Mouse (Mus musculus) hindbrain, embryonic 16.5 days (tissue): Measurements from ENCODE around the gene Gm17334. TPM values are rescaled to one million over a fixed set of nuclear protein-coding genes. Genes with fewer than 3 reads are reported as not detected.

Experiments
- ATAC-seq: fragments of 200-750 bp; cut with Nextera tagmentation; 2 replicates; pipeline ENCODE4 v1.8.0; 2017; ENCODE audit warnings: moderate TSS enrichment, moderate library complexity
- H3K27ac ChIP-seq: fragments of 300-500 bp; sonication (generic); 2 replicates; pipeline ENCODE4 v1.5.1; 2014; ENCODE audit warnings: low read depth, mild to moderate bottlenecking, control low read depth, low read length, moderate library complexity
- H3K27me3 ChIP-seq: fragments of 300-500 bp; sonication (generic); replicated peaks from 2 replicates; pipeline ENCODE4 v1.6.1; 2014; ENCODE audit warnings: low read length; ENCODE audit not compliant: control insufficient read depth, insufficient read depth
- H3K36me3 ChIP-seq: fragments of 300-500 bp; sonication (generic); 2 replicates; pipeline ENCODE4 v1.6.1; 2014; ENCODE audit warnings: mild to moderate bottlenecking, low read length, moderate library complexity, mixed read lengths; ENCODE audit not compliant: control insufficient read depth, insufficient read depth
- H3K4me1 ChIP-seq: fragments of 300-500 bp; sonication (generic); 2 replicates; pipeline ENCODE4 v1.6.1; 2014; ENCODE audit warnings: low read depth, low read length; ENCODE audit not compliant: control insufficient read depth, insufficient read depth
- H3K4me2 ChIP-seq: fragments of 300-500 bp; sonication (generic); 2 replicates; pipeline ENCODE4 v1.6.1; 2014; ENCODE audit warnings: mild to moderate bottlenecking, low read length, control low read depth, moderate library complexity
- H3K4me3 ChIP-seq: fragments of 300-500 bp; sonication (generic); 2 replicates; pipeline ENCODE4 v1.5.1; 2014; ENCODE audit warnings: mild to moderate bottlenecking, low read length, control low read depth, moderate library complexity
- H3K9ac ChIP-seq: fragments of 300-500 bp; sonication (generic); 2 replicates; pipeline ENCODE4 v1.6.1; 2014; ENCODE audit warnings: low read depth, mild to moderate bottlenecking, control low read depth, low read length, moderate library complexity
- H3K9me3 ChIP-seq: fragments of 300-500 bp; sonication (generic); 2 replicates; pipeline ENCODE4 v1.6.1; 2014; ENCODE audit warnings: mild to moderate bottlenecking, low read length, moderate library complexity; ENCODE audit not compliant: control insufficient read depth
- WGBS: fragments of 180-500 bp; shearing (Covaris S2); extraction: QIAGEN DNeasy Blood & Tissue Kit; methylation state at CpG from one replicate; pipeline ENCODE4 v1.1.7; 2014; 5-methylcytosine and 5-hydroxymethylcytosine counted together
- polyA plus RNA-seq: library from polyadenylated mRNA; unstranded; fragments of >200 nt; fragmentation: Nextera tagmentation; extraction: Ambion mirVana; gene quantifications from 2 replicates; pipeline ENCODE4 v1.2.1, GENCODE M21; 2015

Gm17334 gene
- not detected in 2 replicates for polyA plus RNA-seq

- Histone ChIP-seq H3K4me3 (no peak within 1 kb of the TSS), H3K27ac (no peak within 1 kb of the TSS), H3K36me3 (no peaks in the 10 kb centered on the region), H3K4me2 (no peak within 1 kb of the TSS), H3K27me3 (peaks cover 6% of the 10 kb centered on the region), H3K4me1 (peaks cover 4% of the 10 kb centered on the region; the same call in 1 of the 2 replicates), H3K9me3 (no peaks in the 10 kb centered on the region), H3K9ac (no peak within 1 kb of the TSS)
- ATAC-seq: no peak
- WGBS: 93% methylated on average over 5 of the region's 5 CpGs
Observed at GRCm38 (mm10) chr11:53773087-53773486, at the start of gene Gm17334. Gene Gm17334, minus strand, starts transcription at chr11:53773187.

- Histone ChIP-seq H3K27ac (no peak overlapping the region), H3K27me3 (no peaks in the 10 kb centered on the region), H3K9ac (no peak overlapping the region), H3K4me2 (no peak overlapping the region), H3K4me1 (no peaks in the 10 kb centered on the region), H3K36me3 (no peaks in the 10 kb centered on the region), H3K4me3 (no peak overlapping the region), H3K9me3 (no peaks in the 10 kb centered on the region)
- 98% methylated on average over 3 of the region's 3 CpGs for WGBS
- ATAC-seq: no peak
Observed at GRCm38 (mm10) chr11:53821945-53822338, 49.0 kb upstream of the Gm17334 start.

GRCm38 (mm10) chr11:53821230-53821944 lies 48.4 kb upstream of the Gm17334 start:
- no peak overlapping the region for H3K9ac ChIP-seq
- H3K4me1 ChIP-seq: no peaks in the 10 kb centered on the region
- no peak overlapping the region for H3K4me3 ChIP-seq
- no peak overlapping the region for H3K4me2 ChIP-seq
- no peak overlapping the region for H3K27ac ChIP-seq
- no peaks in the 10 kb centered on the region for H3K27me3 ChIP-seq
- ATAC-seq: no peak
- no peaks in the 10 kb centered on the region for H3K36me3 ChIP-seq
- WGBS: 83% methylated on average over 11 of the region's 11 CpGs
- H3K9me3 ChIP-seq: no peaks in the 10 kb centered on the region

GRCm38 (mm10) chr11:53820516-53821170 lies 47.7 kb upstream of the Gm17334 start:
- no peaks in the 10 kb centered on the region for H3K4me1 ChIP-seq
- 93% methylated on average over 13 of the region's 13 CpGs for WGBS
- no peaks in the 10 kb centered on the region for H3K9me3 ChIP-seq
- ATAC-seq: no peak
- no peak overlapping the region for H3K9ac ChIP-seq
- no peaks in the 10 kb centered on the region for H3K27me3 ChIP-seq
- no peak overlapping the region for H3K4me2 ChIP-seq
- H3K27ac ChIP-seq: no peak overlapping the region
- H3K36me3 ChIP-seq: no peaks in the 10 kb centered on the region
- H3K4me3 ChIP-seq: no peak overlapping the region

GRCm38 (mm10) chr11:53819511-53819910 lies 46.5 kb upstream of the Gm17334 start:
- H3K9ac ChIP-seq: no peak overlapping the region
- no peak overlapping the region for H3K4me3 ChIP-seq
- WGBS: 96% methylated on average over 6 of the region's 6 CpGs
- H3K9me3 ChIP-seq: no peaks in the 10 kb centered on the region
- no peak overlapping the region for H3K27ac ChIP-seq
- no peak for ATAC-seq
- no peak overlapping the region for H3K4me2 ChIP-seq
- H3K27me3 ChIP-seq: no peaks in the 10 kb centered on the region
- H3K4me1 ChIP-seq: no peaks in the 10 kb centered on the region
- no peaks in the 10 kb centered on the region for H3K36me3 ChIP-seq

GRCm38 (mm10) chr11:53818794-53819193 lies 45.8 kb upstream of the Gm17334 start:
- H3K27me3 ChIP-seq: no peaks in the 10 kb centered on the region
- 64% methylated on average over 6 of the region's 6 CpGs for WGBS
- H3K4me1 ChIP-seq: no peaks in the 10 kb centered on the region
- no peaks in the 10 kb centered on the region for H3K9me3 ChIP-seq
- H3K27ac ChIP-seq: no peak overlapping the region
- no peak for ATAC-seq
- H3K4me3 ChIP-seq: no peak overlapping the region
- no peaks in the 10 kb centered on the region for H3K36me3 ChIP-seq
- H3K9ac ChIP-seq: no peak overlapping the region
- no peak overlapping the region for H3K4me2 ChIP-seq

- H3K27ac ChIP-seq: no peak overlapping the region
- H3K4me2 ChIP-seq: no peak overlapping the region
- 94% methylated on average over 5 of the region's 5 CpGs for WGBS
Observed at GRCm38 (mm10) chr11:53816841-53817375, 43.9 kb upstream of the Gm17334 start.

GRCm38 (mm10) chr11:53814810-53815209 lies 41.8 kb upstream of the Gm17334 start:
- H3K4me2 ChIP-seq: no peak overlapping the region
- H3K4me1 ChIP-seq: no peaks in the 10 kb centered on the region
- H3K36me3 ChIP-seq: no peaks in the 10 kb centered on the region
- H3K9me3 ChIP-seq: no peaks in the 10 kb centered on the region
- H3K4me3 ChIP-seq: no peak overlapping the region
- ATAC-seq: no peak
- H3K9ac ChIP-seq: no peak overlapping the region
- no peaks in the 10 kb centered on the region for H3K27me3 ChIP-seq
- H3K27ac ChIP-seq: no peak overlapping the region
- WGBS: 64% methylated on average over 3 of the region's 3 CpGs

More at GRCm38 (mm10) chr11:53816841-53817375, 43.9 kb upstream of the Gm17334 start:
- Histone ChIP-seq H3K9me3 (no peaks in the 10 kb centered on the region), H3K36me3 (no peaks in the 10 kb centered on the region), H3K4me1 (no peaks in the 10 kb centered on the region), H3K9ac (no peak overlapping the region), H3K4me3 (no peak overlapping the region), H3K27me3 (no peaks in the 10 kb centered on the region)
- ATAC-seq: no peak
